Mouse (Mus musculus) liver, embryonic 14.5 days (tissue): ENCODE measurements around the gene Ctla4.

Source experiments
- CTCF ChIP-seq: IDR thresholded peaks from 2 replicates; pipeline ENCODE4 v1.5.1; 2016; ENCODE audit warnings: antibody characterized with exemption, low read depth, control low read depth
- EP300 ChIP-seq: IDR thresholded peaks from 2 replicates; pipeline ENCODE4 v1.6.1; 2016; ENCODE audit warnings: antibody characterized with exemption, low read depth

DNA sequence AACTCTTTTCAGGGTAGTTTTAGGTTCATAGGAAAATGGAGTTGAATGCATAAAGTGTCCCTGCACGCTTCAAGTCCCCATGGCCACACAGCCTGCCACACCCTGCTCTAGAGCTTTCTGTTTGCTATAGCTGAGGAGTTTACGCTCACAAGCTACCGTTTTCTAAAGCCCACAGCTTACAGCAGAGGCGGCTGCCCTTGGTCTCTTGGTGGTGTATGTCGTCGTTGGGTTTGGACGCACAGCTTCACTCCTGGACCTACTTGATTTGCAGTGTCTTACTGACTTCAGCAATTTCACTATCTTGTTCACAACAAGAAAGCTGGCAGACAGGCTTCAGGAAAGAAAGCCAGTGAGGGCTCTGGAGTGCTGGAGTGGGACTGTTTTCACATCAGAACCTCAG, 66.2 kb downstream of the Ctla4 start:
- no peak for TF ChIP-seq EP300
- TF ChIP-seq CTCF, result no peak
